Mouse (Mus musculus): ENCODE measurements around the gene Samd10.

Samd10 gene

DNA sequence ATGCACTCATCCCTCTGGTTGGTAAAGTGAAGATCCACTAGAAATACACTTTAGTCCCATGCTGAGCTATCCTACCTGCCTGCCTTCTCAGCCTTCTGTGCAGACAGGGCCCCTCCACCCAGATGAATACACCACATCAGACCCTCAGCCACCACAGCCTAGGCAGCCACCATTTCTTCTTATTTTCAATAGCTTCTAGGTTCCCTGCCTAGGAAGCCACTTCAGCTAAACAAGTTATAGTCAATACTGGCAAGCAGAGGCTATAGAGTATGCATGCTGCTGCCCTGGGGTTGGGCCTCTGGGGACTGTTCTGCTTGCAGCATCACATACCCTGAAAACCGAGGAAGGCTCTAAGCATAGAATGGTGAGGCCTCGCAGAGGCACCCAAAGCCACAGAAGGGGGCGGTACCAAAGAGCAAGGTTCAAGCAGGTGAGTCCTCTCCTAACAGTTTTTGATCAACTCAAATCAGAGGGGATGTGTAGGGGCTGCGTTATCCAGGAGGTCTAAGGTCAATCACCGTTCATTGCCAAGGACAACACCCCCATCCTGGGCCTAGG is 7.4 kb downstream of the Samd10 start, which contains the start of gene Prpf6:
Prpf6 (plus strand) TSS at position 341 of the 558 bp plus-strand sequence.
- DNase-seq: peak; percentile 70

GRCm38 (mm10) chr2:181590471-181590870 is 8.5 kb downstream of the Samd10 start:
- DNase-seq: no peak

DNA sequence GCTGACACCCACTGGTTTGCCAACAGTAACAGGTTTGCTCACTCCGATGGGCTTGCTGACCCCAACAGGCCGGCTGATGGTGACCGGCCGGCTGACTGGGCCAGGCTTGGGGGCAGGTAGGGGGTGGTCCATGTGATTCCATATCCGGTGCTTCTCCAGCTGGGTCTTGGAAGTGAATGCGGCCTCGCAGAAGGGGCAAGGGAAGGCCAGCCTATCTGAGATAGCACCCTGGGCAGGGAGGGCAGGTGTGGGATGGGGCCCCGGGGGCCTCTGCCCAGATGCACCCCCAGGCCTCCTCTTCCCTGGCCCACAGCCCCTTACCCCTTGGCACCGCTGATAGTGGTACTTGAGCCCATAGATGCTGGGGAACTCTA is 9.3 kb downstream of the Samd10 start:
- no peak for DNase-seq

DNA sequence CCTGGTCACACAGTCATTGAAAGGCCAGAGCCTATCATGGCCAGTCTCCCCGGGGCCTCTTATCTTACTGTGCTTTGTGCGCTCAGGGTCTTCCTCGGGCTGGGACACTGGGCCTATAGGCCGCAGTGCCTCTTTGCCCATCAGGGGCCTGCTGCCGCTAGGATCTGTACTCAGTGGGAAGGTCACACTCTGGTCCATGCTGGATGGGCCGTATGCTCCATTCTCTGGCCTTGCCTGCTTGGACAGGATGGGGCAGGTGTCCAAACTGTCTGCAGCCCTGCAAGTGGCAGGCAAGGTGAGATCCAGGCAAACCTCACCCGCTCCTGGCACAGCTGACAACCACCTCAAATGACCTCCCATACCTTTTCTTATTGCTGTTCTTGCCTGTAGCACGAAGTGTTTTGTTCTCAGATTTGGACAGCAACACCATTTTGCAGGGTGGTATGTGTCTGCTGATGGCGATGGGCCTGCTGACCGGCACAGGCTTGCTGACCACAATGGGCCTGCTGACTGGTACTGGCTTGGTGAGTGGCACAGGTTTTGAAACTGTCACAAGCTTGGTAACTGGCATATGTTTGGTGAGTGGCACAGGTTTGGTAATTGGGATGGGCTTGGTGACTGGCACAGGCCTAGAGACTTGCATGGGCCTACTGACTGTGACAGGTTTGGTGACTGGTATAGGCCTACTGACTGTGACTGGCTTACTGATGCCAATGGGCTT is 9.8 kb downstream of the Samd10 start:
- no peak for DNase-seq

- DNase-seq: no peak
Observed at GRCm38 (mm10) chr2:181588229-181588780, 10.7 kb downstream of the Samd10 start.

DNA sequence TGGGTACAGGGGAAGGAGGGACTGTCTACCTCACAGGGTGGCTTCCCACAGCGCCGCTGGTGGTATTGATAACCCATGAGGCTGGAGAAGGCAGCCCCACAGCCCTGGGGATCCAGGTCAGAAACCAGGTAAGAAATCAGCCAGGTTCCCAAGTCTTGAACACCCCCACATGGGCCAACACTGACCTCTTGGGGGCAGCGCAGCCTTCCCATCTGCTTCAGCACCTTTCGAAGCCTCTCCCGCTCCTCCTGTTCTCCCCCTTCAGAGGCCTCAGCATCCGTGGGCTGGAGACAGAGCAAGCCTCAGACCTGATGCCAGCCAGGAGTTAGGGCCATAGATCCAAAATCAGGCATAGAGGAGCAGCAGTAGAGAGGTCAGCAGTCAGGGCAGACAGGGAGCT is 11.2 kb downstream of the Samd10 start:
- DNase-seq: peak; percentile 49

DNA sequence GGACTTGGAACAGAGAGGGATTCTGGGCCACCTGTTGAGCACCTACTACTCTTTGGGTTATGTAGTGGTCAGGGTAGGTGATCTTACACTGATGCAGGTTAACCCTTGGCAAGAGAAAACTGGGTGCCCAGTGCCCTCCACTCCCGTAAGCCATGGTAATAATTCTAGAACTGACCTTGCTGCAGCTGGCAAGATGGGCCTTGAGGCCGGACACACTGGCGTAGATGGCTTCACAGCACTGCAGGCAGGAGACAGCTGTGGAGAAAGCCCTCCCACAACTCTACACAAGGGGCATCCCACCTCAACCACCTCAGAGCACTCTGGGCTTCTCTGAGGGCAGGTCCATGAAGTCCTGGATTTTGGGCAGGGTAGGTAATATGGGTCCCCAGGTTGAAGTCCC is 12.9 kb downstream of the Samd10 start:
- DNase-seq: no peak

GRCm38 (mm10) chr2:181585506-181585905 is 13.5 kb downstream of the Samd10 start:
- DNase-seq: no peak

GRCm38 (mm10) chr2:181584411-181584942 is 14.5 kb downstream of the Samd10 start, which contains the start of gene Uckl1:
Gene Uckl1, minus strand, starts transcription at chr2:181584892.
- no peak for DNase-seq

DNA sequence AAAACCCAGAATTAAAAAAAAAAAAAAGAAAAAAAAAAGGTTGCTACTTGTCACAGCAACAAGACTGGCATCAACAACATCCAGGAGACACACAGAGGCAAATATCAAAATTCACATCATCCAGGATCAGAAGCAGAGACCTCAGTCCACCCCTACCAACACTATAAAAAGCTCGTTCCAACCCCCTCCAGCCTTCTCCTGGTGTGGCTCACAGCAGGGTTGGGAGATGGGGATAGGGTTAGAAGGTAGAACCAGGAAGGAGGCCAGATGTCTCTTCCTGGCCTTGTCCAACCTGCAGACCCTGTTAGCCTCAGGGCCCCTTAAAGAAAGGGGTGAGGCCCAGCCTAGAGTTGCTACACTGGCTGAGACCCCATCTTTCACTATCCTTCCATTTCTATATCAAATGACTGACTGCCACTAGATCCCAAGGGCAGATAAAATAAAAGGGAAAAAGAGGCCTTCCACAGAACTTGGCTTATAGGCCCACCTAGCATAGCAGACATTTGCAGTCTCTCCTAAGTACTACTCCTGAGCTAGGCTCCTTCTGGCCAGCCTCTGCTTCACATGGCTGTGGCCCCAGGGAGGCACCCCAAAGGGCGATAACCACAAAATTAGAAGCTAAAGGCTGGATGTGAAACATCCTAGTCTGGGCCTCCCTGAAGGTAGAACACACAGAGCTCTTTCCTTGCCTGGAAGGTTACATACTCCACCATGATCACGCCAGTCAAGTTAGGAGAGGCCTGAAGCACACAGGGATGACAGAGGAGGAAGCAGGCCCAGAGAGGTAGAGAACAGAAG is 15.4 kb downstream of the Samd10 start:
- DNase-seq: no peak

GRCm38 (mm10) chr2:181582939-181583338 is 16.1 kb downstream of the Samd10 start:
- DNase-seq: no peak

DNA sequence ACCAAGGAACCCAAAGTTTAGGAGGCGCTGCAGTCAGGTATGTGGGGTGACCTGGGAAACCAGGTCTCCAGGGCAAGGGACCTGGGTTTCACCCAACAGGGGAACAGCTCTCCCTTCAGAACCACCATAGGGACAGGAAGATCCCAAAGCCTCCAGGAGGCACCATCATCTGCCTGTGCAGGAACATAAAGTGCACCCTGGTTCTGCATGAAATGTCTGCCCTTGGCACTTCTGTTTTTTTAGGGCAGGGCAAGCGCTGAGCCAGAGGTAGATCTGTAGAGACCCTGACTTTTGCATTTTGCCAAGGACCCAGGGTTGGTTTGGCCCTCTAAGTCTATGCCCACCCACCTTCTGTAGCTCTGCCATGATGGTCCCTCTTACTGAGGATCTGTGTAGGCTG is 16.7 kb downstream of the Samd10 start:
- no peak for DNase-seq

GRCm38 (mm10) chr2:181581402-181582120 is 17.5 kb downstream of the Samd10 start:
- DNase-seq: peak; percentile 91

GRCm38 (mm10) chr2:181581016-181581401 is 18.0 kb downstream of the Samd10 start:
- peak; percentile 89 for DNase-seq

GRCm38 (mm10) chr2:181580131-181580772 is 18.8 kb downstream of the Samd10 start:
- no peak for DNase-seq

GRCm38 (mm10) chr2:181579681-181580080 is 19.3 kb downstream of the Samd10 start:
- no peak for DNase-seq

DNA sequence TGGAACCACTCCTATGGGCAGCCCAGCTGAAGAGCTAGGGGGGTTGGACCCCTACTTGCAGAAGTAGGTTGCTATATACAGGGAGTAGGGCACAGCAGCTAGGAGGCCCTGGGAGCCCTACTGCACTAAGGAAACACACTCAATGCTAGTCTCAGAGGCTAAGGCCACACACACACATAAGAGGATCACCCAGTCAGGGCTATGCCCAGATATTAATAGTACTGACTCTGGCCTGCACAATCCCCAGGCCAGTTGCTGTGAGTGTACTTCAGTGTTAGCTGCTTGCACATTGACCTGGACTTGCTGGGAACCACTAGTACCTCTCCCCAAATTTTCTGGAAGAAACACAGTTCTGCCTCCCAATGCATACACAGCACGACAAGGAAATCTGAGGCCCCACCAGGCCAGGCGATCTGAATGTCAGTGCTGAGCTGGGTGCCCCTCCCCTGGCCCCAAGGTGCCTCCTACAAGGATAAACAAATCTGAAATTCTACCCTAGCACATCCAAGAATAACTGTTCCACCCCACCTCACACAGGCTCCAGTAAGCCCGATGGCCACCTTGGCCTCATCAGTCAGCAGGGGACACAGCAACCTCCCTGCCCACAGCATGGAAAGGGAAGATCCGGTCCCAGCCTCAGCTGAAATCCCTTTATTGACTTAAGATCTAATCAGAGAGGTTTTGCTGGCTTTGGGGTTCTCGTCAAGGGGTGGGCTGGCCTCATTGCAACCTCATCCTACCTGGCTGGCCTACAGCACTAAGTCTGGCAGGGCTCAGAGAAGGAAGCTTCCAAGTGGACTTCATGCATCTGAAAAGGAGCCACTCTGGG is 20.0 kb downstream of the Samd10 start:
- no peak for DNase-seq

GRCm38 (mm10) chr2:181577981-181578581 is 20.9 kb downstream of the Samd10 start:
- DNase-seq: no peak

- DNase-seq: no peak
Observed at GRCm38 (mm10) chr2:181577126-181577525, 21.9 kb downstream of the Samd10 start.

DNA sequence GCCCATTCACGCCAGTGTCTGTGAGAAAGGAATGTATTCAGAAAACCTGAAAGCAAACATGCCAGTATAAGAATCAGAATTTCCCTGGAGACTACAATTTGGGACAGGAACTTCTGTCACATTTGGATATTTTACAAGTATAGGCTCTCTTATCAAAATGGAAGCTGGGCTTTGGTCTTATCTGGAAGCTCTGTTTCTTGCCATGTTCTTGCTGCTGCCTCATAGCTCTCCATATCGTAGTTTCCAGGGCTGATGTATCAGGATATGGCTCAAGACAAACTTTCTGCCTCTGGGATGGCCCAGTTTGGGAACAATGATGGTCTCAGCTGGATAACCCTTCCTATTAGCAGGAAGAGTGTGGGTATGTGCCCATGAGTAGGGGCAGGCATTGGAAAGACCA is 22.4 kb downstream of the Samd10 start:
- DNase-seq: no peak
